Mouse (Mus musculus): Measurements from ENCODE around the gene Ddx55. TPM values are rescaled to one million over a fixed set of nuclear protein-coding genes. Genes with fewer than 3 reads are reported as not detected.
A peak's percentile ranks its signal among the peaks of the same experiment; 100 is the strongest.
"Not testable (repeated sequence)": the region's sequence is repeated elsewhere in the genome, so short reads cannot be mapped to it uniquely, and the experiment has no call there.

Ddx55 gene
- polyA plus RNA-seq, 1 experiment: 37.9 TPM

DNA sequence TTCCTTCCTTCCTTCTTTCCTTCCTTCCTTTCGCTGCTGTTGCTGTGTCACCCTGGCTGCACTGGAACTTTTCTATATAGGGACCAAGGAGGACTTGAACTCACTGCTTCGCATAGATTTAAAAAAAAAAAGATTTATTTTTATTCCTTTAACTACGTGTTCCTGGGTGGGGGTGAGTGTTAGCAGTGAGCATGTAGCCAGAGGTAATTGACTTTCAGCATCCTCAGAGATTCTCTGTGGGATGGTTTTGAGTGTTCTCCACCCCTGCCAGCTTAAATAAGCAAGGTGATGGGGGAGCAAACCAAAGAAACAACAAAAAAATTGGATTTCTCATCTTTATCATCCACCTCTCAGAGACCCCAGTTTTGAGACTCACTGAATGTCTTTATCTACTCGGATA lies 12.8 kb upstream of the Ddx55 start:
- DNase-seq: no peak
- 75% methylated on average over 4 of the region's 4 CpGs for WGBS
- no peak overlapping the region for H3K27ac ChIP-seq (ENCODE audit: insufficient read depth, low read length)
- H3K4me1 ChIP-seq (ENCODE audit: control insufficient read depth, insufficient read depth, low read length): no peaks in the 10 kb centered on the region; the same call in 1 of the 2 replicates
- H3K4me3 ChIP-seq (replicated peaks; ENCODE audit: insufficient read depth, low read depth, low read length): no peak overlapping the region
- no peak for TF ChIP-seq POLR2A (IDR thresholded peaks at IDR 0.05; ENCODE audit: borderline replicate concordance, insufficient read depth, low read length)
- H3K27me3 ChIP-seq (ENCODE audit: control insufficient read depth, insufficient read depth, low read length): no peaks in the 10 kb centered on the region

DNA sequence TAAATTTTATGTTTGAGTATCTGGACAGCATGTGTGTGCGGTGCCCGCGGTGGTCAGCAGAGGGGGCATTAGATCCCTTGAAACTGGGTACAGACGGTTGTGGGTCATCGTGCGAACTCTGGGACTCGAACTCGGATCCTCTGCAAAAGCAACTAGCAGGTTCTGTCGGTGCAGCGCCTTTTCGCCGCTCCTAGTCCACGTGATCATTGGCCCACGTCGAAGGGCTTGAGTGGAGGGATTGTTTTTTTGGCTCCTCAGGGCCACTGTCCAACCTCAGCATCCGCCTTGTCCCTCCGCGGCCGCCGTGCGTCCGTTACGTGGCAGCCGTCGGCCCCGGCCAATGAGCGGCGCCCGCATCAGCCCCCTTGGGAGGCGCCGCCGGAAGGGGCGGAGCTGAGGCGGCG lies 12.3 kb upstream of the Ddx55 start, which contains the start of gene Tmed2:
TSS of gene Tmed2 (plus strand) at position 313 of the 404 bp plus-strand sequence.
- DNase-seq: peak; percentile 98
- Histone ChIP-seq H3K27ac (ENCODE audit: insufficient read depth, low read length) (no peak within 1 kb of the TSS), H3K4me3 (replicated peaks; ENCODE audit: insufficient read depth, low read depth, low read length) (peak within 1 kb of the TSS; percentile 89), H3K27me3 (ENCODE audit: control insufficient read depth, insufficient read depth, low read length) (no peaks in the 10 kb centered on the region), H3K4me1 (ENCODE audit: control insufficient read depth, insufficient read depth, low read length) (no peaks in the 10 kb centered on the region; the same call in 1 of the 2 replicates)
- WGBS: 1% methylated on average over 33 of the region's 35 CpGs
- TF ChIP-seq CTCF (IDR thresholded peaks at IDR 0.05; ENCODE audit: borderline replicate concordance, insufficient read depth, low read depth, low read length) (no peak), POLR2A (IDR thresholded peaks at IDR 0.05; ENCODE audit: borderline replicate concordance, insufficient read depth, low read length) (no peak)

DNA sequence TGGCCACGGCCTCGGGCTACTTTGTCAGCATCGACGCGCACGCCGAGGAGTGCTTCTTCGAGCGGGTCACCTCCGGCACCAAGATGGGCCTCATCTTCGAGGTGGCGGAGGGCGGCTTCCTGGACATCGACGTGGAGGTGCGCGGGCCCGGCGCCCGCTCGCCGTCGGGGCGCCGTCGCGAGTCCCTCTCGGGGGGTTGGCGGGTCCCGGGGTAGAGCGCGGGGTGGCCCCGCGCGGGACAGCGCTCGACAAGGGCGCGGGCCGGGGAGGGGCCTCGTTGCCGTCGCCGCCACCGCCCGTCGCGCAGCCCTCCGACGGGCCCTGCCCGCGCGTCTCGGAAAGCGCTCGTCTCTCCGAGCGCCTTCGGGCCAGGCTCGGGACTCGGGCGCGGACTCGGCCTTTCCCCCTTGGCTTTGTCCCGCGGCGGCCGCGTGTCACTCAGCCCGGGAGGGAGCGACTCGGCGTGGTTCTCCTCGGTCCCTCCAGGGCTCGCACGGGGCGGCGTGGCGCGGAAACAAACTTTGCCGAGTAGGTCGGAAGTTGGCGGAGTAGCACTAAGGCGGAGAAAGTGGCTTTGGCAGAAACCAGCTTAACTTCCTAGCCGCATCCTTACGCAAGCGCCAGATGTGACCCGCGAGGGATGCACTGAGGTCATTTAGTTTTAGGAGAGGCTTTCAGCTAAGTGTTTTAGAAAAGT lies 11.6 kb upstream of the Ddx55 start:
- Histone ChIP-seq H3K27ac (ENCODE audit: insufficient read depth, low read length) (no peak overlapping the region), H3K27me3 (ENCODE audit: control insufficient read depth, insufficient read depth, low read length) (no peaks in the 10 kb centered on the region), H3K4me3 (replicated peaks; ENCODE audit: insufficient read depth, low read depth, low read length) (peak overlapping the region; percentile 89), H3K4me1 (ENCODE audit: control insufficient read depth, insufficient read depth, low read length) (no peaks in the 10 kb centered on the region; the same call in 1 of the 2 replicates)
- WGBS: under 1% methylated on average over 77 of the region's 89 CpGs
- peak; percentile 50 to 55 for DNase-seq
- no peak for TF ChIP-seq CTCF (IDR thresholded peaks at IDR 0.05; ENCODE audit: borderline replicate concordance, insufficient read depth, low read depth, low read length)
- TF ChIP-seq POLR2A (IDR thresholded peaks at IDR 0.05; ENCODE audit: borderline replicate concordance, insufficient read depth, low read length): no peak

DNA sequence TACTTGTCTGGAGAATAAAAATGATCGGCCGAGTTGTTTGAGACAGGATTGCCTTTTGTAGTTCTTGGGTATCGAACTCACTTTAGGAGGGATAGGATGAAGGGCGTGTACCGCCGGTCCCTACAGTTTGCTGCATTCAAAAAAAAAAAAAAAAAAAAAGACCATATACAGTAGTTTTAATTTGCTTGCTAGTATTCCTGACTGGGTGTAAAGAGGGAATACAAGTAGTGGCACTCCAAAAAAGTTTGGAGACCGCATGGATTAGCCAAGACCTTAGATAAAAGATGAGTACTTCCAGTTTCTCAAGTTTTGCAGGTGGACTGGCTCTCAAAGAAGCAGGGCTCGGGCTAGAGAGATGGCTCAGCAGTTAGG lies 11.1 kb upstream of the Ddx55 start:
- Histone ChIP-seq H3K4me3 (replicated peaks; ENCODE audit: insufficient read depth, low read depth, low read length) (peak overlapping the region; percentile 89), H3K27ac (ENCODE audit: insufficient read depth, low read length) (no peak overlapping the region), H3K27me3 (ENCODE audit: control insufficient read depth, insufficient read depth, low read length) (no peaks in the 10 kb centered on the region), H3K4me1 (ENCODE audit: control insufficient read depth, insufficient read depth, low read length) (no peaks in the 10 kb centered on the region; the same call in 1 of the 2 replicates)
- TF ChIP-seq POLR2A (IDR thresholded peaks at IDR 0.05; ENCODE audit: borderline replicate concordance, insufficient read depth, low read length): no peak
- no peak for TF ChIP-seq CTCF (IDR thresholded peaks at IDR 0.05; ENCODE audit: borderline replicate concordance, insufficient read depth, low read depth, low read length)
- WGBS: 7% methylated on average over 8 of the region's 8 CpGs
- peak in 1 of 2 experiments; percentile 8 for DNase-seq

DNA sequence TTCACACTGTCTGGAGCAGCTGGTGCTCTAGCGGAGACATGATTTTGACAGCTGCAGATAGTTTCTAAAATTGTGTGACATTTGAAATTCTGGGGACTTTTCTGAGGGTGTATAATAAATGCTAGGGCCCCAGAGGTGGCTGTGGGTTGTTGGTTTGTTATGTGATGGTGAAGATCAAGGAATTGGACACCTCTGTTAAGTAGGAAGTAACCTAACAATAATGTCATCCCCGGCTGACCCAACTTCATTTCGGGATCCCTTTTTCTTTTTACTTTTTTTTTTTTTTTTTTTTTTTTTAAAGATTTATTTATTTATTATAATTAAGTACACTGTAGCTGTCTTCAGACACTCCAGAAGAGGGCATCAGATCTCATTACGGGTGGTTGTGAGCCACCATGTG lies 1.9 kb upstream of the Ddx55 start:
- 80% methylated on average over 4 of the region's 4 CpGs for WGBS
- not testable (repeated sequence) for H3K4me1 ChIP-seq (ENCODE audit: control insufficient read depth, insufficient read depth, low read length); H3K27ac ChIP-seq (ENCODE audit: insufficient read depth, low read length); DNase-seq; H3K27me3 ChIP-seq (ENCODE audit: control insufficient read depth, insufficient read depth, low read length); H3K4me3 ChIP-seq (replicated peaks; ENCODE audit: insufficient read depth, low read depth, low read length)

DNA sequence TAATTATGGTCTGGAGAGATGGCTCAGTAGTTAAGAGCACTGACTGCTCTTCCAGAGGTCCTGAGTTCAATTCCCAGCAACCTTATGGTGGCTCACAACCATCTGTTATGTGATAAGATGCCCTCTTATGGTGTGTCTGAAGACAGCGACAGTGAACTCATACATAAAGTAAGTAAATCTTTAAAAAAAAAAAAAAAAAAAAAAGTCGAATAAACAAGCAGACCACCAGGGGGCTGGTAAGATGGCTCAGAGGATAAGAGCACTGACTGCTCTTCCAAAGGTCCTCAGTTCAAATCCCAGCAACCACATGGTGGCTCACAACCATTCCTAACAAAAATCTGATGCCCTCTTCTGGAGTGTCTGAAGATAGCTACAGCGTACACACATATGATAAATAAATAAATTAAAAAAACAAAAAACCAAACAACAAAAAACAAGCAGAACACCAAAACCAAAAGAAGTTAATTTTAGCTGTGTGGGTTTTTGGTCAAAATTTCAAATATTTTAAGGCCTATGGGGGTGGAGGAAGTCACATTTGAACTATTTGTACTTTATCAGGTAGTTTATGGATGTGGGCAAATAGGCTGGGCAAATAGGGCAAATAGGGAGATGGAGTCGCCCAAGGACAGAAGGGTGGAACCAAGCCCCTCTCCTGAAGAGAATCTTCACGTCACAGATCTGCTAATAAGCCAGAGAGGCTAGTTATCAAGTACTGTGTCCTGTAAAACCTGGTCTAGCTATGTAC lies 1.1 kb upstream of the Ddx55 start:
- WGBS: 27% methylated on average over 5 of the region's 5 CpGs
- DNase-seq; H3K27me3 ChIP-seq (ENCODE audit: control insufficient read depth, insufficient read depth, low read length); H3K27ac ChIP-seq (ENCODE audit: insufficient read depth, low read length); H3K4me1 ChIP-seq (ENCODE audit: control insufficient read depth, insufficient read depth, low read length): not testable (repeated sequence)
- peak overlapping the region; percentile 37 for H3K4me3 ChIP-seq (replicated peaks; ENCODE audit: insufficient read depth, low read depth, low read length)

DNA sequence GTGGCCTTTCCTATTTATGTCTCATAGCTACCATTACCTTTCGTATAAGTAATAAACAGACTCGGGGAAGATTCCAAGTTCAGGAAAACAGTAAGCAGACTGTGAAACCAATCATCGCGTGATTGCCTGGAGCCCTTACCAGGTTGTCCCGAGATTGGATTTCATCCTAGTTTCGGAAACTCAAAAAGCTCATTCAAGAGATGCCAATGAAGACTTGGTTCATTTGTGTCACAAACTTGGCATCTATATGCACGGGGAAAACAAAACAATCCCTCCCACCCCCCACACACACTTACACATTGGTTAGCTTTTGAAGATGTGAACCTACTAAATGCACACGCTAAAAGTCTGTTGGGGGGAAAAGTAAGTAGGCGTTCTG lies 581 bp upstream of the Ddx55 start:
- peaks cover 2% of the 10 kb centered on the region; the same call in 1 of the 2 replicates for H3K4me1 ChIP-seq (ENCODE audit: control insufficient read depth, insufficient read depth, low read length)
- no peak for DNase-seq
- TF ChIP-seq POLR2A (IDR thresholded peaks at IDR 0.05; ENCODE audit: borderline replicate concordance, insufficient read depth, low read length) (no peak), CTCF (IDR thresholded peaks at IDR 0.05; ENCODE audit: borderline replicate concordance, insufficient read depth, low read depth, low read length) (no peak)
- H3K27ac ChIP-seq (ENCODE audit: insufficient read depth, low read length): no peak overlapping the region
- H3K4me3 ChIP-seq (replicated peaks; ENCODE audit: insufficient read depth, low read depth, low read length): peak overlapping the region; percentile 14
- H3K27me3 ChIP-seq (ENCODE audit: control insufficient read depth, insufficient read depth, low read length): no peaks in the 10 kb centered on the region
- WGBS: 2% methylated on average over 9 of the region's 9 CpGs

DNA sequence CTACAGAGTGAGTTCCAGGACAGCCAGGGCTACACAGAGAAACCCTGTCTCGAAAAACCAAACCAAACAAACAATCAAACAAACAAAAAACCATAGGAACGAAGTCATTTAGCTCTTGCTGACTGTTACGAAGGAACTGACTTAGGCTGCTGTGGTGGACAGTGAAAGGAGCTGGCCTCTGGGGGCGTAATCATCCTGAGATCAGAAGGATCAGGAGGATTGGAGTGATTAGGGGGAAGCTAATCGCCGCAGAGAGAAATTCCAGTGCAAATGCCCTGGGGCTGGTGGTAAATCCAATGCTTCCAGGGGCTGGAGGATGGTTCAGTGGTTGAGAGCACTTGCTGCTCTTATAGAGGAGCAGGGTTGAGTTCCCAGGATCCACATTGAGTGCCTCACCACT lies 943 bp downstream of the Ddx55 start:
- no peak for DNase-seq
- WGBS: 64% methylated on average over 6 of the region's 6 CpGs
- TF ChIP-seq CTCF (IDR thresholded peaks at IDR 0.05; ENCODE audit: borderline replicate concordance, insufficient read depth, low read depth, low read length) (no peak), POLR2A (IDR thresholded peaks at IDR 0.05; ENCODE audit: borderline replicate concordance, insufficient read depth, low read length) (no peak)

More for the DNA sequence above, 943 bp downstream of the Ddx55 start:
- Histone ChIP-seq H3K4me3 (replicated peaks; ENCODE audit: insufficient read depth, low read depth, low read length) (peak overlapping the region; percentile 25), H3K27me3 (ENCODE audit: control insufficient read depth, insufficient read depth, low read length) (no peaks in the 10 kb centered on the region), H3K27ac (ENCODE audit: insufficient read depth, low read length) (no peak overlapping the region), H3K4me1 (ENCODE audit: control insufficient read depth, insufficient read depth, low read length) (peaks cover 2% of the 10 kb centered on the region; the same call in 1 of the 2 replicates)

Measured in cerebellum, adult 2 months (tissue).